Mouse (Mus musculus): ENCODE data around the gene 0610009B22Rik. TPM values are rescaled to one million over a fixed set of nuclear protein-coding genes. Genes with fewer than 3 reads are reported as not detected.
A peak's percentile ranks its signal among the peaks of the same experiment; 100 is the strongest.
"Not testable (repeated sequence)": the region's sequence is repeated elsewhere in the genome, so short reads cannot be mapped to it uniquely, and the experiment has no call there.

The 0610009B22Rik gene
- polyA plus RNA-seq, 1 experiment from 2014 or later = 104 TPM

DNA sequence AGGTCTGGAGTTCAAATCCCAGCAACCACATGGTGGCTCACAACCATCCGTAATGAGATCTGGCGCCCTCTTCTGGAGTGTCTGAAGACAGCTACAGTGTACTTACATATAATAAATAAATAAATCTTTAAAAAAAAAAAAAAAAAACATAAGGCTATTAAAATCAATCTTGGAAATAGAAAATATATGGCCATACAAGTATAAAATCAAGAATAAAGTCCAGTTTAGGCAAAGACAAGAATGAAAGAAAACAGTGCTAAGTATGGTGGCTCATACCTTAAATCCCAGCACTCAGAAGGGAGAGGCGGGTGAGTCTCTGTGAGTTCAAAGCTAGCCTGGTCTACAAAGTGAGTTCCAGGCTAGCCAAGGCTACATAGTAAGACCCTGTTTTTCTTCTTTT lies 1.9 kb upstream of the 0610009B22Rik start:
- H3K4me1 ChIP-seq (replicated peaks; ENCODE audit: control insufficient read depth, insufficient read depth, low read length); H3K27ac ChIP-seq (ENCODE audit: low read length); H3K9ac ChIP-seq (ENCODE audit: low read length); H3K4me3 ChIP-seq (ENCODE audit: low read length); H3K27me3 ChIP-seq (ENCODE audit: control insufficient read depth, insufficient read depth, low read depth, low read length); ATAC-seq (ENCODE audit: low read depth); H3K36me3 ChIP-seq (ENCODE audit: control insufficient read depth, insufficient read depth, low read length); H3K4me2 ChIP-seq (ENCODE audit: low read depth, low read length); H3K9me3 ChIP-seq (ENCODE audit: control insufficient read depth, low read length): not testable (repeated sequence)
- WGBS = 96% methylated on average over 1 of the region's 3 CpGs

DNA sequence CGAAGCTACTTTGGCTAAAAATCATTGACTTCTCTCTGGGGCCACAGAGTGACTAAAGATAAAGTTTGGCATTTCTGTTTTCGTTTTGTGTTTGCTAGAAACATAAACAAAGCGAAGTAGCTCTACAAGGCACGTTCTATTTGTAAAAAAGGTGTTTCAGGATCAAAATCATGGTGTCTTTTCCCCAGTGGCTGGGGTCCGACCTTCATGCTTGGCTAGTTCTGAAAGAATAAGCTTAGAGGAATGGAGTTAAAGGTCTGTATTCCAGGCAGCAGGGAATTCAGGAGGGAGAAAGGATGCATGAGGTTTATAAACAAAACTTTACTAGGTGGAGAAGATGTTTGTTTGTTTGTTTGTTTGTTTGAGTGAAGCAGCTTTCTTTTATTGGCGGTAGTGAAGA lies 669 bp upstream of the 0610009B22Rik start:
- Histone ChIP-seq H3K4me2 (ENCODE audit: low read depth, low read length) (peak overlapping the region; percentile 84), H3K4me3 (ENCODE audit: low read length) (peak overlapping the region; percentile 81), H3K9ac (ENCODE audit: low read length) (peak overlapping the region; percentile 91), H3K9me3 (ENCODE audit: control insufficient read depth, low read length) (no peaks in the 10 kb centered on the region), H3K27ac (ENCODE audit: low read length) (peak overlapping the region; percentile 100), H3K4me1 (replicated peaks; ENCODE audit: control insufficient read depth, insufficient read depth, low read length) (peaks cover 9% of the 10 kb centered on the region), H3K36me3 (ENCODE audit: control insufficient read depth, insufficient read depth, low read length) (no peaks in the 10 kb centered on the region), H3K27me3 (ENCODE audit: control insufficient read depth, insufficient read depth, low read depth, low read length) (no peaks in the 10 kb centered on the region)
- WGBS = 23% methylated on average over 6 of the region's 6 CpGs
- no peak for ATAC-seq (ENCODE audit: low read depth)

DNA sequence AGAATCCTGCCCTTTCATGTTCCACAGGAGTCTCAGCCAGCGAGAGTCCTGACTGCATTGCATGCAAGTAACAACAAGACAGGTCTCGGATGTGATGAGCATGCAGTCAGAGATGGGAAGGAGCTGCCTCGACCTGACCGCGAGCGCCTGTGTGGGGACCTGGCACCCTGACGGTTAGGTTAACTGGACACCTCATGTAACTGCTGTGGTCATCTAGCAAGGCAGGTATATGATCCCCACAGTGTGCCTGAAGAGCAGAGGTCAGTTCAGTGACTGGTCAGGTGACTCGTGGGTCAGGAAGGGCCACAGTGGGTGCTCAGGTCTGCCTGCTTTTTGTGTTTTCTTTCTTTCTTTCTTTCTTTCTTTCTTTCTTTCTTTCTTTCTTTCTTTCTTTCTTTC lies 6.7 kb downstream of the 0610009B22Rik start:
- no peak overlapping the region for H3K4me2 ChIP-seq (ENCODE audit: low read depth, low read length)
- ATAC-seq (ENCODE audit: low read depth) = no peak
- H3K9ac ChIP-seq (ENCODE audit: low read length) = no peak overlapping the region
- no peaks in the 10 kb centered on the region for H3K36me3 ChIP-seq (ENCODE audit: control insufficient read depth, insufficient read depth, low read length)
- no peaks in the 10 kb centered on the region for H3K27me3 ChIP-seq (ENCODE audit: control insufficient read depth, insufficient read depth, low read depth, low read length)
- WGBS = 41% methylated on average over 8 of the region's 8 CpGs
- no peaks in the 10 kb centered on the region for H3K9me3 ChIP-seq (ENCODE audit: control insufficient read depth, low read length)
- no peak overlapping the region for H3K27ac ChIP-seq (ENCODE audit: low read length)
- H3K4me3 ChIP-seq (ENCODE audit: low read length) = no peak overlapping the region
- H3K4me1 ChIP-seq (replicated peaks; ENCODE audit: control insufficient read depth, insufficient read depth, low read length) = peaks cover 3% of the 10 kb centered on the region; the same call in 1 of the 2 replicates

DNA sequence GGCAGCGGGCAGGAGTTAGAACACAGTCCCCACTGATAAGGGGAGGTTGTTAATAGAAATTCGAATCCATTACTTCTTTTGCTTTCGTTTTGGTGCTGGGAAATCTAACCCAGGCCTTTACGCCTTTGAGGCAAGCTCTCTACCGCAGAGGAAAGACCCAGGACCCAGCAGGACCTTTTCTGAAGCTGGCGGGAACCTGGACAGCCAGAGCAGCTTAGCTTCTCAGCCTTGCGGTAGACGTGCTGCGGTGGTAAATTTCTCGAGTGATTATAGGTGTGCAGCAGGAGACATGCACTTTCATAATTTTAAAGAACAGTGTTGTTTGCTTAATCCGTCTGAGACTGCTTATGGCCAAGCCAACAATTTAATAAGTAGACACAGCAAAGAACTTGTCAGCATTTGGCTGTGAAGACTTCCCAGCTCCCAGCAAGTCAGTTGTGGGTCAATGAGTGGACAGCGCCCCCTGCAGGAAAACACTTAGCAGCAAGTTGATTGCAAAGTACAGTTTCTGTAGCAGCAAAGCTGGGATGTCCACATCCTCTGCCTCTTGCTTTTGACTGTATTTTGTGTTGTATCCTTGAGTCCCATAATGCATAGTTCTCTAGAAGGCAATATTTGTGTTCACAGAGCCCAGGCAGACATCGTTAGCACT lies 7.2 kb downstream of the 0610009B22Rik start:
- peak overlapping the region; percentile 11 for H3K9ac ChIP-seq (ENCODE audit: low read length)
- no peaks in the 10 kb centered on the region for H3K9me3 ChIP-seq (ENCODE audit: control insufficient read depth, low read length)
- H3K4me3 ChIP-seq (ENCODE audit: low read length) = 0 out of 2 replicates have a peak overlapping the region, but pooled peaks have one; percentile 9

DNA sequence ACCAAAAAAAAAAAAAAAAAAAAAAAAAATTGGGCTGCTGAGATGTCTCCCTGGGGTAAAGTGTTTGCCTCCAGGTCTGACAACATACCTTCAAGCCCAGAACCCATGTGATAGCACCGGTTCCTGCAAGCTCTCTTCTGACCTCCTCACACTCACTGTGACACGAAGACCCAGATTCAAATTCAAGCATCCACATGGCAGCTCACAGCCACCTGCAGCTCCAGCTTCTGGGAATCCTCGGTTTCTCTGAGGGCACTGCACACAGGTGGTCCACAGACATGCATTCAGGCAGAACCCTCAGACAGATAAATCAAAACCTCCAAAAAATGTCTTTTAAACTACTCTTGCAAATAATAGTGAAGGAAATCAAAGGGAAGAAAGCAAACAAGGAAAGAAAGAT lies 9.2 kb downstream of the 0610009B22Rik start:
- no peak overlapping the region for H3K4me3 ChIP-seq (ENCODE audit: low read length)
- 50% methylated on average over 3 of the region's 3 CpGs for WGBS
- H3K36me3 ChIP-seq (ENCODE audit: control insufficient read depth, insufficient read depth, low read length) = no peaks in the 10 kb centered on the region
- H3K27ac ChIP-seq (ENCODE audit: low read length) = no peak overlapping the region
- no peaks in the 10 kb centered on the region for H3K27me3 ChIP-seq (ENCODE audit: control insufficient read depth, insufficient read depth, low read depth, low read length)
- H3K4me2 ChIP-seq (ENCODE audit: low read depth, low read length) = no peak overlapping the region
- peaks cover 3% of the 10 kb centered on the region; the same call in 1 of the 2 replicates for H3K4me1 ChIP-seq (replicated peaks; ENCODE audit: control insufficient read depth, insufficient read depth, low read length)
- H3K9me3 ChIP-seq (ENCODE audit: control insufficient read depth, low read length) = no peaks in the 10 kb centered on the region
- ATAC-seq (ENCODE audit: low read depth) = no peak
- H3K9ac ChIP-seq (ENCODE audit: low read length) = no peak overlapping the region

More for the DNA sequence above, 7.2 kb downstream of the 0610009B22Rik start:
- H3K36me3 ChIP-seq (ENCODE audit: control insufficient read depth, insufficient read depth, low read length) = no peaks in the 10 kb centered on the region
- peak; percentile 65; the same call in 1 of the 2 replicates for ATAC-seq (ENCODE audit: low read depth)
- H3K4me2 ChIP-seq (ENCODE audit: low read depth, low read length) = peak overlapping the region; percentile 19
- H3K4me1 ChIP-seq (replicated peaks; ENCODE audit: control insufficient read depth, insufficient read depth, low read length) = peaks cover 3% of the 10 kb centered on the region; the same call in 1 of the 2 replicates
- no peak overlapping the region for H3K27ac ChIP-seq (ENCODE audit: low read length)
- WGBS = 28% methylated on average over 13 of the region's 13 CpGs
- H3K27me3 ChIP-seq (ENCODE audit: control insufficient read depth, insufficient read depth, low read depth, low read length) = no peaks in the 10 kb centered on the region

DNA sequence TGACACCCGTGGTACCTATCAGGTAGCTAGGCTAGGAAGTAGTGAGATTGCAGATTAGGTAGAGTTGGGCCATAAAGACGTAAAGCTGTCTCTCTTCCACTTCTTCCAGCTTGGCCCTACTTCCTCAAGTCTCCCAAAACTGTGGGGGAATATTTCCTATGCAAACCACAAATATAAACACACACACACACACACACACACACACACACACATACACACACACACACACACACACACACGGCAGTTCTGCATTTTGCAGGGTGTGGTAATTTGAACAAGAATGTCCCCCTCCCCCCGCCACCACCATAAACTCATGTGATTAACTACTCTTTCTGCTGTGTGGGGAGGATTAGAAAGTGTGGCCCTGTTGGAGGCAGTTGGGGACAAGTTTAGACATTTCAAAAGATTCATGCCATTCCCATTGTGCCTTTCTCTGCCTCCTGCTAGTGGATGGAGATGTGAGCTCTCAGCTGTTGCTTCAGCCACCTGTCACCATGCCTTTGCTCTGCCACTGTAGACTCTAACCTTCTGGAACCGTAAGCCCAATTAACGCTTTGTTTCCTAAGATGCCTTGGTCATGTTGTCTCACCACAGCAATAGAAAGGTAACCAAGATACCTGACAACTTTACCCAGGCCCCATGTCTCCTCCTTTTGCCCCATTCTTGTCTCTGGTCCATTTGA lies 10.8 kb downstream of the 0610009B22Rik start:
- H3K27ac ChIP-seq (ENCODE audit: low read length) = no peak overlapping the region
- H3K4me1 ChIP-seq (replicated peaks; ENCODE audit: control insufficient read depth, insufficient read depth, low read length) = peaks cover 3% of the 10 kb centered on the region; the same call in 1 of the 2 replicates
- no peak overlapping the region for H3K4me3 ChIP-seq (ENCODE audit: low read length)
- H3K36me3 ChIP-seq (ENCODE audit: control insufficient read depth, insufficient read depth, low read length) = no peaks in the 10 kb centered on the region
- no peak for ATAC-seq (ENCODE audit: low read depth)
- no peak overlapping the region for H3K4me2 ChIP-seq (ENCODE audit: low read depth, low read length)
- H3K9ac ChIP-seq (ENCODE audit: low read length) = no peak overlapping the region
- no peaks in the 10 kb centered on the region for H3K9me3 ChIP-seq (ENCODE audit: control insufficient read depth, low read length)
- no peaks in the 10 kb centered on the region for H3K27me3 ChIP-seq (ENCODE audit: control insufficient read depth, insufficient read depth, low read depth, low read length)
- 61% methylated on average over 6 of the region's 6 CpGs for WGBS

DNA sequence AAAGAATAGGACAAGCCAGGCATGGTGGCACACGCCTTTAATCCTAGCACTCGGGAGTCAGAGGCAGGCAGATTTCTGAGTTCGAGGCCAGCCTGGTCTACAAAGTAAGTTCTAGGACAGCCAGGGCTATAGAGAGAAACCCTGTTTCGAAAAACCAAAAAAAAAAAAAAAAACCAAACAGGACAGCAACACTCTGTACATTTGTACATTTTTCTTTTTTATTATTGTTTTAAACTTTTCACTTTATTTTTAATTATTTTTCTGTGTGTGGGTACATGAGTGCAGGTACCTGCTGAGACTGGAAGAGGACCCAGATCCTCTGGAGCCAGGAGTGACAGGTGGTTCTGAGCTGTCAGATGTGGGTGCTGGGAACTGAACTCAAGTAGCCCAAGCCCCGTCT lies 13.3 kb downstream of the 0610009B22Rik start:
- Histone ChIP-seq H3K27ac (ENCODE audit: low read length) (no peak overlapping the region), H3K4me2 (ENCODE audit: low read depth, low read length) (no peak overlapping the region), H3K9me3 (ENCODE audit: control insufficient read depth, low read length) (no peaks in the 10 kb centered on the region), H3K27me3 (ENCODE audit: control insufficient read depth, insufficient read depth, low read depth, low read length) (no peaks in the 10 kb centered on the region), H3K9ac (ENCODE audit: low read length) (no peak overlapping the region), H3K36me3 (ENCODE audit: control insufficient read depth, insufficient read depth, low read length) (no peaks in the 10 kb centered on the region), H3K4me3 (ENCODE audit: low read length) (no peak overlapping the region), H3K4me1 (replicated peaks; ENCODE audit: control insufficient read depth, insufficient read depth, low read length) (no peaks in the 10 kb centered on the region)
- ATAC-seq (ENCODE audit: low read depth) = no peak
- 74% methylated on average over 5 of the region's 5 CpGs for WGBS

DNA sequence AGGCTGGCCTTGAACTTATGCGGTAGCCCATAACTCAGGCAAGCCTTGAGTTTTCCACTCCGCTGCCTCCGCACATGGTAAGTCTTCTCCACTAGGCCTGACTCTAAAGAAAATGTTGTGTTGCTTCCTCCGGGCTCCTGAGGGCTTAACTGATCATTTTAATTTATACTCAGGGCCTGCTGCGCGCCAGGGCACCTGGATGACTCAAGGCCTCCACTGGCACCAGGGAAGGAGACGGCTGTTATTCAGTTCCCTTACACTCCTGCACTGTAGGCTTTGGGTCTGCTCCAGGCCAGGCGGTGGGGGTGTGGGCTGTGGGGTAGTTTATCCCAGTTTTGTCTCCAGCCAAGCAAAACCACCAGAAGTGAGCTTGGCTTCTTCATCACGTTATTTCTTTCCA lies 15.4 kb downstream of the 0610009B22Rik start:
- no peak for ATAC-seq (ENCODE audit: low read depth)
- Histone ChIP-seq H3K9ac (ENCODE audit: low read length) (no peak overlapping the region), H3K27ac (ENCODE audit: low read length) (no peak overlapping the region), H3K4me2 (ENCODE audit: low read depth, low read length) (no peak overlapping the region), H3K27me3 (ENCODE audit: control insufficient read depth, insufficient read depth, low read depth, low read length) (no peaks in the 10 kb centered on the region), H3K4me3 (ENCODE audit: low read length) (no peak overlapping the region), H3K9me3 (ENCODE audit: control insufficient read depth, low read length) (no peaks in the 10 kb centered on the region), H3K4me1 (replicated peaks; ENCODE audit: control insufficient read depth, insufficient read depth, low read length) (no peaks in the 10 kb centered on the region), H3K36me3 (ENCODE audit: control insufficient read depth, insufficient read depth, low read length) (no peaks in the 10 kb centered on the region)
- 77% methylated on average over 9 of the region's 9 CpGs for WGBS

DNA sequence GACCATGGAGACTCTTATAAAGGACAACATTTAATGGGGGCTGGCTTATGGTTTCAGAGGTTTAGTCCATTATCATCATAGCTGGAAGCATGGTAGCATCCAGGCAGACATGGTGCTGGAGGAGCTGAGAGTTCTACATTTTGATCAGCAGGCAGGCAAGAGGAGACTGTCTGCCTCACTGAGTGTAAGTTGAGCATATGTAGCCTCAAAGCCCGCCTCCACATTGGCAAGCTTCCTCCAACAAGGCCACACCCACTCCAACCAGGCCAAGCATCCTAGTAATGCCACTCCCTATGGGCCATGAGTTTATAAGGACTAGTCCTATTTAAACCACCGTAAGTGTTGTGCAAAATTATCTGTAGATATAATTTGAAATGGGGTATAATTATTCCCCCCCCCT lies 17.3 kb downstream of the 0610009B22Rik start:
- Histone ChIP-seq H3K4me1 (replicated peaks; ENCODE audit: control insufficient read depth, insufficient read depth, low read length) (no peaks in the 10 kb centered on the region), H3K4me3 (ENCODE audit: low read length) (no peak overlapping the region), H3K27me3 (ENCODE audit: control insufficient read depth, insufficient read depth, low read depth, low read length) (no peaks in the 10 kb centered on the region), H3K36me3 (ENCODE audit: control insufficient read depth, insufficient read depth, low read length) (no peaks in the 10 kb centered on the region), H3K9me3 (ENCODE audit: control insufficient read depth, low read length) (no peaks in the 10 kb centered on the region), H3K4me2 (ENCODE audit: low read depth, low read length) (no peak overlapping the region), H3K9ac (ENCODE audit: low read length) (no peak overlapping the region), H3K27ac (ENCODE audit: low read length) (no peak overlapping the region)
- WGBS = 64% methylated on average over 2 of the region's 2 CpGs
- no peak for ATAC-seq (ENCODE audit: low read depth)

Measured in lung, embryonic 16.5 days (tissue).